Mouse (Mus musculus) embryo, embryonic 11.5 days (tissue): ENCODE data around the gene Tspan31.

Source experiments
- DNase-seq: peaks from one replicate; pipeline ENCODE4 v3.0.0-alpha.2; 2012; ENCODE audit warnings: low read depth, low spot score

The Tspan31 gene

DNA sequence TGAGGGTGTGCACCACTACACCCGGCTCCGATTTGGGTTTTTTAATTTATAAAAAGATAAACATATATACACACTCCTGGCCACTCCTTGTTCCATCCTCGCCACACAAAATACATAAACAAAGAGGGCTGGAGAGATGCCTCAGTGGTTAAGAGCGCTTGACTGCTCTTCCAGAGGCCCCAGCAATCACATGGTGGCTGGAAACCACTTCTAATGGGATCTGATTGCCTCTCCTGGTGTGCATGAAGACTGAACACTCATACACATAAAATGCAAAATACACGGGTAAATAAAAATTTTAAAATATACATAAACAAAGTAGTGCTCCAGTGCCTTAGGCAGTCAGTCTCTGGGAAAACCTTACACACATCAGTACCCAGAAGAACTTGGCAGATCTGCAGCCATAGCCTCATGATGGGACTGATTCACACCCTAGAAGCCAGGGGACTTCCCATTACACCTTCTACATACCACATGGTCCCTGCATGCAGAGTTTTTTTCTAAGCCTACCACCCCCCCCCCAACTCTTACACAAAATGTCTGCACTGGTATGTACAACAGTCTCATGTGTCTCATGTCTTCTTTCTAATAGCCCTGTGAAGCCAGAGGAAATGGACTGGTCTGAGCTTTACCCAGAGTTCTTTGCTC lies 27.5 kb downstream of the Tspan31 start:
- no peak for DNase-seq

DNA sequence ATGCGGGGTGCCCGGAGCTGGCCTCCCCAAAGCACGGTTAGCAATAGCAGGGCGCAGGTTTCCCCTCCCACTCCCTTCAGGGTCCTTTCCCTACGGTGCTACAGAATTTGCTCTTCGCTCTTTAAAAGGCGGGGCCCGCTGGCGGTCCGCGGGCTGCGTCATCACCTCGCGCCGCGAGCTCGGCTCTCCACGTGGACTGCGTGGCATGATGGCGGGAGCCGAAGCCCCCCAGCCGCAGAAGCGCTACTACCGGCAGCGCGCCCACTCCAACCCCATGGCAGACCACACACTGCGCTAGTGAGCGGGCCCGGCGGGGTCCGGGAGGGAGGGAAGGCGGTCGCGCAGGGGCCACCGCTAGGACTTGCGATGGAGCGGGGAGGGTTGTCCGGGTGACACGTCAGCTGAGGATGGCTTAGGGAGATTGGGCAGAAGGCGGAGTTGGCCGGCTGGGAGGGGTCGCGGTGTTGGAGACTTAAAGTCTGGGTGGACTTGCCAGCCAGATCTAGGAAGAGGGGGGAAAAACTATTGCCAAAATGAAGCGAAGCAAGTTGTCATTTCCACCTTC lies 28.2 kb downstream of the Tspan31 start:
- peak; percentile 87 for DNase-seq

DNA sequence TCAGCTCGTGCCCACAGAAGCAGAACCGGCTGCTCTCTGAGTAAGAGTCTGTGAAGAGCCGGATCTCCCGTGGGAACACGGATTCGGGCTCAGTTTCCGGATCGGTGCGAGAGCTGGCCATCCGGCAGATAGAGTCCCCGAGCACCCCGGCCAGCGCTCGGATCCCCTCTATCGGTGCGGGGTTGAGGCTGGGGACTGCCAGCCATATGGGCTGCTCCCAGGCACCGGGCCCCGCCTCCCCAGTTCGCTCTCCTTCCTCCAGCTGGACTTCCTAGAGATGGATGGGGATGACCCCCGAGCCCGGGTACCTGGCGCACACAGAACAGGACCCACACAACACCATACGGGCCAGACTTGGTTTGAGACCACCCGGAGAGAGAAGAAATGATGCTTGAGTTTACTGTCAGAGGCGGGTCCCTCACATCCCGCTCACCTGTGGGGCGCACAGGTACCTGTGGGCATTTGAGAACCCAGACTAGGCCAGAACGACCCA lies 28.7 kb downstream of the Tspan31 start, which contains the start of the genes Mettl1 and Eef1akmt3:
Gene Mettl1, plus strand, starts transcription at position 141 of the 493 bp plus-strand sequence.
Gene Eef1akmt3, minus strand, starts transcription at position 240 of the 493 bp plus-strand sequence.
- DNase-seq, result no peak

GRCm38 (mm10) chr10:127040569-127041214 lies 29.4 kb downstream of the Tspan31 start:
- DNase-seq, result no peak

- DNase-seq, result no peak
Observed at GRCm38 (mm10) chr10:127037641-127038040, 32.4 kb downstream of the Tspan31 start.

DNA sequence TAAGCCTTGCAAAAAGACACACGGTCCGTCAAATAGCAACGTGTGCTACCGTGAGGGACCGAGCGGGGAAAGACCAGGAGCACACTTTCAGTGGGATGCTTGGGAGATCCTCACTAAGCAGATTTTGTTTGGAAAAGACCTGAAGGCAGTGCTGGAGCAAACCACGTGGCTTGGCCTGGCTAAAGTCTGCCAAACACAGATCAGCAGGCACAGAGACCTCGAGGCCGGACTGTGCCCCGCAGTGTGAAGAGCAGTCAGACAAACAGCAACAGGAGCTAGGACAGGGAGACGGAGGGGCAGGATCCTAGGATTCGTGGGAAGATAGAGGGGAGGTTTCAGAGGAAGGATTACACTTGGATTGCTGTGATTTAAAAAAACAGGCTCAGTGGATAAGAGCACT lies 33.8 kb downstream of the Tspan31 start:
- DNase-seq, result no peak

GRCm38 (mm10) chr10:127033301-127033741 lies 36.7 kb downstream of the Tspan31 start:
- no peak for DNase-seq

DNA sequence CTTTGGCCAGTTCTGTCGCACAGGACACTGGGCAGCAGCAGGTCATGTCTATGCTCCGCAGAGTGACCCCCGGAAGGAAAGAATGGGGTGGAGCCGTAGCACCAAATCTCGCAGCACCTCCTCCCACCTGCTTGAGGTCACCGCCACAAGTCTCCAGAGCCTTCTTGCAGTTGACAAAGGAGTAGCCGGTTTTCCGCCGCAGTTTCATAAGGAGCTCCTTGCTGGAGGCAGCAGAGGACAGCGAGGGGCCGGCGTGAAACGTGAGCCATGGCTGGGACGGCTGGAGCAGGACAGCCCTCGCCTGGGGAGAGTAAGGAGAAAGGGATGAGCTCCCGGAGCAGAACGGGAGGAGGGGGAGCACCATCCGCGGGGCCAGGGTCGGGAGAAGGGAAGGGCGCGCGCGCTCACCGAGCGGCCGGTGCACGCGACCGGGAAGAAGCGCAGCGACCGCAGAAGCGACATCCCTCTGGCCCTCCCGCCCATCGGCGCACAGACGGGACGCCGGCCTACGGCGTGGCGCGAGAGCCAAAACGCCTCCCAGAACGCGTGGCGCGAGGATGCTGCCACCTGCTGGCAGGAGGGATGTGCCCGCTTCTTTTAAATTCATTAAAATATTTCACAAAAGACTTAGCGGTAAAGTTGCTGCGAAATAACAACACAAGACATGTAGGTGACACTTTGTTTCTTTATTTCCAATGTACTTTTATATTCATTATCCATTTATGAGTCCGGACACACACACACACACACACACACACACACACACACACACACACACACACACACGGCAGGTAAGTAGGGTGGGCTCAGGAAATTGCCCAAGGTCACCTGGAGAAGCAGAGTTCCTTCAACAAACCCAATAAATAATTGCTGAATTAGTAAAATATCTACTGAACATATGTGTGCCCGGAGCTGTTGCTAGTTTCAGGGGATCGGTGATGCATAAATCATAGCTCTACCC lies 39.4 kb downstream of the Tspan31 start, which contains the start of gene Tsfm:
Gene Tsfm, minus strand, starts transcription at position 505 of the 961 bp plus-strand sequence.
- DNase-seq, result peak; percentile 91

DNA sequence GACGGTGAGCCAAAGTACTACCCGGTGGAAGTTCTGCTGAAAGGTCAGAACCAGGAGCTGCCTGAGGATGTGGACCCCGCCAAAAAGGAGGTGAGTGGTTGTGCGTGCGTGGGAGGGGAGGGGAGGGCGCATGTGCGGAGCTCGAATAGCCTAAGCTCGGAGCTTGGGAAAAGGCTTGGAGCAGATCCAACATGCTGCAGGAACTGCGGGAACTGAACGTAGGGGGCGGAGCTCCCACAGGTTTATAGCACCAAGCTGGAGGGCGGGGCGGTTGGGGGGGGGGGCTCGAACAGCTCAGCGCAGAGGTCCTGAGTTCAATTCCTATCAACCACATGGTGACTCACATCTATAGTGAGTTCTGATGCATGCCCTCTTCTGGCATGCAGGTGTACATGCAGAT lies 51.6 kb downstream of the Tspan31 start:
- DNase-seq, result no peak
